Mouse (Mus musculus): Measurements from ENCODE around the gene Nat8f4. TPM values are rescaled to one million over a fixed set of nuclear protein-coding genes. Genes with fewer than 3 reads are reported as not detected.
A peak's percentile ranks its signal among the peaks of the same experiment; 100 is the strongest.
"Not testable (repeated sequence)": the region's sequence is repeated elsewhere in the genome, so short reads cannot be mapped to it uniquely, and the experiment has no call there.

Gene Nat8f4
- total RNA-seq, 2 experiments from 2014 or later, result 15.0 to 18.0 TPM

GRCm38 (mm10) chr6:85902303-85902702 lies 2.4 kb downstream of the Nat8f4 start:
- no peak for DNase-seq (ENCODE audit: low spot score in 2 of 2)

GRCm38 (mm10) chr6:85898596-85899475 lies 5.8 kb downstream of the Nat8f4 start:
- not testable (repeated sequence) for DNase-seq (ENCODE audit: low spot score in 2 of 2)

- DNase-seq (ENCODE audit: low spot score in 2 of 2), result not testable (repeated sequence)
These were observed 9.5 kb downstream of the Nat8f4 start for GRCm38 (mm10) chr6:85895061-85895648.

- DNase-seq (ENCODE audit: low spot score in 2 of 2), result peak in 1 of 2 experiments; percentile 1
These were observed 15.7 kb downstream of the Nat8f4 start for GRCm38 (mm10) chr6:85888961-85889360.

GRCm38 (mm10) chr6:85884311-85884710 lies 20.4 kb downstream of the Nat8f4 start:
- no peak for DNase-seq (ENCODE audit: low spot score in 2 of 2)

- peak in 1 of 2 experiments; percentile 2 for DNase-seq (ENCODE audit: low spot score in 2 of 2)
These were observed 21.4 kb downstream of the Nat8f4 start for GRCm38 (mm10) chr6:85883246-85883645.

- DNase-seq (ENCODE audit: low spot score in 2 of 2), result not testable (repeated sequence)
These were observed 35.7 kb downstream of the Nat8f4 start, which contains the start of gene Nat8f2 for GRCm38 (mm10) chr6:85869006-85869405. Gene Nat8f2 (minus strand): TSS chr6:85869158.

GRCm38 (mm10) chr6:85867726-85868690 lies 36.7 kb downstream of the Nat8f4 start:
- no peak for DNase-seq (ENCODE audit: low spot score in 2 of 2)

GRCm38 (mm10) chr6:85866995-85867394 lies 37.7 kb downstream of the Nat8f4 start:
- not testable (repeated sequence) for DNase-seq (ENCODE audit: low spot score in 2 of 2)

- not testable (repeated sequence) for DNase-seq (ENCODE audit: low spot score in 2 of 2)
These were observed 38.5 kb downstream of the Nat8f4 start for GRCm38 (mm10) chr6:85866166-85866565.

GRCm38 (mm10) chr6:85864900-85865639 lies 39.6 kb downstream of the Nat8f4 start:
- DNase-seq (ENCODE audit: low spot score in 2 of 2), result peak in 1 of 2 experiments; percentile 0

- peak in 1 of 2 experiments; percentile 0 for DNase-seq (ENCODE audit: low spot score in 2 of 2)
These were observed 40.8 kb downstream of the Nat8f4 start for GRCm38 (mm10) chr6:85863840-85864239.

- DNase-seq (ENCODE audit: low spot score in 2 of 2), result peak in 1 of 2 experiments; percentile 1
These were observed 41.5 kb downstream of the Nat8f4 start for GRCm38 (mm10) chr6:85863136-85863535.

- no peak for DNase-seq (ENCODE audit: low spot score in 2 of 2)
These were observed 42.1 kb downstream of the Nat8f4 start for GRCm38 (mm10) chr6:85862565-85862964.

- peak in 1 of 2 experiments; percentile 0 for DNase-seq (ENCODE audit: low spot score in 2 of 2)
These were observed 43.4 kb downstream of the Nat8f4 start for GRCm38 (mm10) chr6:85861247-85861646.

GRCm38 (mm10) chr6:85856194-85856678 lies 48.4 kb downstream of the Nat8f4 start:
- DNase-seq (ENCODE audit: low spot score in 2 of 2), result peak; percentile 37 to 62

- DNase-seq (ENCODE audit: low spot score in 2 of 2), result no peak
These were observed 51.2 kb downstream of the Nat8f4 start for GRCm38 (mm10) chr6:85853481-85853880.

- no peak for DNase-seq (ENCODE audit: low spot score in 2 of 2)
These were observed 53.5 kb downstream of the Nat8f4 start for GRCm38 (mm10) chr6:85851062-85851773.

- no peak for DNase-seq (ENCODE audit: low spot score in 2 of 2)
These were observed 55.4 kb downstream of the Nat8f4 start for GRCm38 (mm10) chr6:85849240-85849639.

All from adrenal gland, postnatal 4 days (tissue).